Mouse (Mus musculus) CD8-positive naive resting alpha-beta T cell, adult 2 months (primary cell): ENCODE data around the gene Sec24c.
A peak's percentile ranks its signal among the peaks of the same experiment; 100 is the strongest.

ENCODE experiments used
- DNase-seq, 2 experiments: peaks; one replicate each; pipeline ENCODE4 v3.0.0; 2022; ENCODE audit warnings: low read depth in 2 of 2, low spot score in 2 of 2

Sec24c gene

GRCm38 (mm10) chr14:20733041-20733951 is 59.2 kb downstream of the Sec24c start:
- no peak for DNase-seq

DNA sequence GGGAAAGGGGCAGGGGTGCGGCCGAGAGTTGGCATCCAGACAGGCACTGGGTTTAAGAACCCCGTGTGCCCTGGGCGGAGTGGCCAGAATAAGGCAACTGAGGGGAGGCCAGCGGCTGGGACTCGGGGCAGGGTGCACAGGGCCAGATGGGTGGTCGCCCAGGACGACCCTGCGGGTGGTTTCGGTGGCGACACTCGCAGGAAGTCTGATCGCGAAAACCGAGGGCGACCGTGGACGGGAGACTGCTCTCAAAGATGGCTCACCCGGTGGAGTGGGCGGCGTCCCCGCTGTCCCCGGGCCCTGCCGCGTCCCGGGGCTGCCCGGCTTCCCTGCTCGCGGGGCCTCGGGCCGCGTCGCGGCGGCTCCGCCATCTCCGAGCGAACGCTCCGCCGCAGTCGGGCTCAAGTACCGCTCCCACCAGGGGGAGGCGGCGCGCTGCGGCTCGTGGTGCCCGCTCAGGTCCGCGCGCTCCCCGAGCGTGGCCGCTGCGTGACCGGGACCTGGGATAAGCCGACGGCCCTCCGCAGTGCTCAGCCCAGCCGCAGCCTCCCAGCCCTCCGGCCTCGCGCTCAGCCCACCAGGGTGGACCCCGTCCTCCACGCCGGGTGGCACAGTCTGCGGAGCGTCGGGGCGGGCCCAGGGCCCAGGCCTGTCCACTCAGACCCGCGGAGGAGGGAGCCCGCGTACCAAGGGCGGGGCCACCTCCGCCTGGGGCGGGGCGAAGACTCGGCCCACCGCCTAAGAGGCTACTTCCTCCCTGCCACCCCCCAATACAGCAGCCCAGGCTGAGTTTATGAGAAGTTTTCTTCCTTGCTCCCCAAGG is 60.1 kb downstream of the Sec24c start, which contains the start of gene Ndst2:
Ndst2 (minus strand) TSS at position 611 of the 823 bp plus-strand sequence.
- peak; percentile 67 to 76 for DNase-seq

GRCm38 (mm10) chr14:20735052-20735451 is 60.9 kb downstream of the Sec24c start:
- DNase-seq = no peak

DNA sequence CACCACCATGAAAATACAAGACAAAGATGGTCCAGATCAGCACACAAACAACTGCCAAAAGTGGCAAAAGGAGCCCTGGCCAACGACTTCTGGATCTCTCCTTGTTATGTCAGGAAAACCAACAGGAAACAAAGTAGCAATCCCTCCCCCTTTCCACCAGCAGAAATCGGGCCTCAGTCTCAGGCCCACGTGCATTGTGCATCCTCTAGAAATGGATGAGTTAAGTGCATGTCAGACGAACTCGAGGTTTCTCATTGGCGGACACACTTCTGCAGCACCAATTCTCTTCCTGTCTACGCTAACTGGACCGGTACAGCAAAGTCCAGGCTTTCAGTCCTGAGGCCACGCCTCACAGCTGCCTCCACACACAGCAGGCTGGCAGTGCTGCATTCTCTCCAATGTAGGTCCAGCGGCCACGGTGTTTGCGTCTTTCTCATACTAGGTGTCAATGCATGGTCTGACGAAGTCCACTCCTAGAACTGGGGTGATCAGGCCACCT is 61.8 kb downstream of the Sec24c start:
- DNase-seq = no peak

DNA sequence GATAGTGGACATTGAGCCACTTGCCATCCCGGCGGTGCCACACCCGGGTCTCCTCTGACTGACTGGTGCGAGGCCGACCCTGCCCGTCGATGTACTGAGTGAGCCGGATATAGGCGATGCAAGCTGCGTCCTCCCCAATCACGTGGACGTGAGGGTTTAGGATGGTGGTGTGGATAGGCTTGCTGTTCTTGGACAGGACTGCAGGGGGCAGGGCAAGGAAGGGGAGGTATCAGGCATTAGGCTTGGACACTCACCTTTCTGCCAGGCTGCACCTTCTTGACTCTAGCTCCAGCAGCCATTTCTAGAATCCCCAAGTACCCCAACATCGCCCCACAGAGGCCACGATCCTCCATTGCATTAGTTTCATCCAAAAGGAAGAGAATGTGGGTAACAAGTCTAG is 63.2 kb downstream of the Sec24c start:
- peak in 1 of 2 experiments; percentile 19 for DNase-seq

- DNase-seq = no peak
These were observed 64.4 kb downstream of the Sec24c start for GRCm38 (mm10) chr14:20738511-20738910.

DNA sequence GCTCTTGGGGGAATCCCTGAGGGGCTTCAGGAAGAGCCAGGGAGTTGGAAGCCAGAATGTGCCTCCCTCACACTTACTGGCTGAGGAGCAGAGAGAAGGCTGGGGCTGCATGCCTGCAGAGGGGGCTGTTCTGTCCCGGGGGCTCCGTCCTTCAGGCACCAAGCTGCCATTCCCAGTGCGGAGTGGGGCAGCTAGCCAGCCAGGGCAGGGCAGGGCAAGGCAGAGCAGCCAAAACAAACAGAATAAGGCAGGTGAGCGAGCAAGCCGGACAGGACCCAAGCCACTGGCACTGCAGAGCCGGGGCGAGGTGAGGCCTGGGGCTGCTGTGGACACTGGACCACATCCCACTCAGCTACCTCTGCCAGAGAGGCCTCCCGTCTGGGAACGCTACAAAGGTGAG is 67.2 kb downstream of the Sec24c start:
- no peak for DNase-seq

DNA sequence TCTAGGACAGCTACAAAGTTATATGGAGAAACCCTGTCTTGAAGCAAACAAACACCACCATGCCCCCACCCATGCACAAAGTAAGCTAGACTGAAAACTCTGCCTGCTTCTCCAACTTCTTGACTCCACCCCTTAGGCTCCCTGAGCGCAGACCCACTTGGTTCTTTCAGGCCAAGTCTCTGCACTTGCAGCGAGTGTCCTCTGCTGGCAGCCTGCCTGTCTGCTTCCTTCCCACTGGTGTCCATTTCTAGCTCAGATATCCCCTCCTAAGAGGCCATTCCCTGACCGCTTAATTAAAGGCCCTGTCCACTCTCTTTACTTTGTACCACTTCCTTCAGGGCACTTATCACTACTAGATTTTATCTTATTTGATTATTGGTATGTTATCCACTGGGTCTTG is 69.5 kb downstream of the Sec24c start:
- DNase-seq = no peak
